Mouse (Mus musculus) ovary, postnatal 10 days (tissue): Measurements from ENCODE around the gene Gprin1.

Experiments
- DNase-seq: peaks from one replicate; pipeline ENCODE4 v3.0.0; 2022; ENCODE audit warnings: low spot score

Gprin1 gene

GRCm38 (mm10) chr13:54726131-54726530 is 23.5 kb downstream of the Gprin1 start:
- no peak for DNase-seq

GRCm38 (mm10) chr13:54723143-54723542 is 26.5 kb downstream of the Gprin1 start:
- no peak for DNase-seq

- DNase-seq, result no peak
These were observed 32.8 kb downstream of the Gprin1 start for GRCm38 (mm10) chr13:54716916-54717315.

- no peak for DNase-seq
These were observed 34.7 kb downstream of the Gprin1 start for GRCm38 (mm10) chr13:54714996-54715395.

GRCm38 (mm10) chr13:54714393-54714792 is 35.3 kb downstream of the Gprin1 start:
- DNase-seq, result no peak

- no peak for DNase-seq
These were observed 38.8 kb downstream of the Gprin1 start for GRCm38 (mm10) chr13:54710866-54711265.

GRCm38 (mm10) chr13:54704890-54705289 is 44.8 kb downstream of the Gprin1 start:
- DNase-seq, result no peak

- no peak for DNase-seq
These were observed 47.2 kb downstream of the Gprin1 start for GRCm38 (mm10) chr13:54702507-54702906.

- no peak for DNase-seq
These were observed 48.4 kb downstream of the Gprin1 start, which contains the start of gene Cdhr2 for GRCm38 (mm10) chr13:54701243-54701642. TSS of gene Cdhr2 (plus strand) at chr13:54701461.

GRCm38 (mm10) chr13:54695479-54696230 is 54.0 kb downstream of the Gprin1 start:
- no peak for DNase-seq

- no peak for DNase-seq
These were observed 55.2 kb downstream of the Gprin1 start for GRCm38 (mm10) chr13:54694348-54695060.

GRCm38 (mm10) chr13:54693558-54694347 is 55.9 kb downstream of the Gprin1 start, which contains the start of gene Rnf44:
TSS of gene Rnf44 (minus strand) at chr13:54693907.
- DNase-seq, result peak; percentile 90

- DNase-seq, result no peak
These were observed 56.7 kb downstream of the Gprin1 start for GRCm38 (mm10) chr13:54692711-54693557.

- DNase-seq, result no peak
These were observed 57.9 kb downstream of the Gprin1 start for GRCm38 (mm10) chr13:54691737-54692136.

- no peak for DNase-seq
These were observed 59.4 kb downstream of the Gprin1 start for GRCm38 (mm10) chr13:54690151-54690740.

- DNase-seq, result peak; percentile 92
These were observed 61.9 kb downstream of the Gprin1 start for GRCm38 (mm10) chr13:54687575-54688424.

- peak; percentile 65 for DNase-seq
These were observed 62.6 kb downstream of the Gprin1 start for GRCm38 (mm10) chr13:54687096-54687495.
